Mouse (Mus musculus): ENCODE measurements around the gene Ddo. TPM values are rescaled to one million over a fixed set of nuclear protein-coding genes. Genes with fewer than 3 reads are reported as not detected.

Gene Ddo
- polyA plus RNA-seq, 1 experiment from 2014 or later, result 1.2 TPM

- Histone ChIP-seq H3K4me2 (ENCODE audit: low read length) (peak overlapping the region; percentile 53), H3K9ac (ENCODE audit: low read depth, low read length) (peak overlapping the region; percentile 46; the same call in 1 of the 2 replicates), H3K27ac (ENCODE audit: low read length) (no peak overlapping the region), H3K4me1 (ENCODE audit: control insufficient read depth, insufficient read depth, low read length) (peaks cover 17% of the 10 kb centered on the region), H3K4me3 (ENCODE audit: low read depth, low read length) (peak overlapping the region; percentile 18), H3K27me3 (ENCODE audit: control insufficient read depth, insufficient read depth, low read depth, low read length) (no peaks in the 10 kb centered on the region), H3K9me3 (replicated peaks; ENCODE audit: control insufficient read depth, low read length, poor library complexity, severe bottlenecking) (no peaks in the 10 kb centered on the region), H3K36me3 (ENCODE audit: control insufficient read depth, insufficient read depth, low read length) (no peaks in the 10 kb centered on the region)
- ATAC-seq, result peak; percentile 72; the same call in 1 of the 2 replicates
- 11% methylated on average over 13 of the region's 13 CpGs for WGBS
These were observed 44.3 kb downstream of the Ddo start for GRCm38 (mm10) chr10:40674151-40674550.

GRCm38 (mm10) chr10:40675921-40676320 is 46.1 kb downstream of the Ddo start:
- H3K36me3 ChIP-seq (ENCODE audit: control insufficient read depth, insufficient read depth, low read length), result no peaks in the 10 kb centered on the region
- H3K4me2 ChIP-seq (ENCODE audit: low read length), result no peak overlapping the region
- ATAC-seq, result no peak
- H3K27me3 ChIP-seq (ENCODE audit: control insufficient read depth, insufficient read depth, low read depth, low read length), result no peaks in the 10 kb centered on the region
- H3K4me1 ChIP-seq (ENCODE audit: control insufficient read depth, insufficient read depth, low read length), result peaks cover 17% of the 10 kb centered on the region
- no peak overlapping the region for H3K27ac ChIP-seq (ENCODE audit: low read length)
- H3K4me3 ChIP-seq (ENCODE audit: low read depth, low read length), result no peak overlapping the region
- 88% methylated on average over 7 of the region's 7 CpGs for WGBS
- H3K9ac ChIP-seq (ENCODE audit: low read depth, low read length), result no peak overlapping the region
- H3K9me3 ChIP-seq (replicated peaks; ENCODE audit: control insufficient read depth, low read length, poor library complexity, severe bottlenecking), result no peaks in the 10 kb centered on the region

DNA sequence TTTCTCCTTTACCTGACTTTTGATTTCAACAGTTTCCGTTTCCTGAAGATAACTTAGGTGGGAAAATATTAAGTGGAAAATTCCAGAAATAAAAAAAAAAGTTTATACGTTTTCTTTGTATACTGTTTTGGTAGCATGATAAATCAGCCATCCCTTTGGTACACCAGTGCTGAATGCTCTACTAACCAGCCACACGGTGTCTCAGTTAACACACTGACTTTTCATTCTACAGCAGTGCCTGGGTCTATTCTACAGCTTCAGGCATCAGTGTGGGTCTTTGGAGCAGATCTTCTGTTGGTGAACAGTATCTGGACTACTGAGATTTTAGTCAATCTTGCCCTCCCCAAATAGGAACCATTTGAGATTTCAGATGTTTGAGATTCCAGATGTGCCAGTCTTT is 48.7 kb downstream of the Ddo start:
- 80% methylated on average over 3 of the region's 3 CpGs for WGBS

GRCm38 (mm10) chr10:40682470-40682869 is 52.7 kb downstream of the Ddo start:
- Histone ChIP-seq H3K9me3 (replicated peaks; ENCODE audit: control insufficient read depth, low read length, poor library complexity, severe bottlenecking) (no peaks in the 10 kb centered on the region), H3K27ac (ENCODE audit: low read length) (no peak overlapping the region), H3K4me2 (ENCODE audit: low read length) (peak overlapping the region; percentile 97), H3K4me3 (ENCODE audit: low read depth, low read length) (no peak overlapping the region), H3K36me3 (ENCODE audit: control insufficient read depth, insufficient read depth, low read length) (no peaks in the 10 kb centered on the region), H3K27me3 (ENCODE audit: control insufficient read depth, insufficient read depth, low read depth, low read length) (no peaks in the 10 kb centered on the region), H3K9ac (ENCODE audit: low read depth, low read length) (no peak overlapping the region), H3K4me1 (ENCODE audit: control insufficient read depth, insufficient read depth, low read length) (peaks cover 14% of the 10 kb centered on the region)
- WGBS, result 17% methylated on average over 8 of the region's 8 CpGs
- ATAC-seq, result 0 out of 2 replicates have a peak, but pooled peaks have one; percentile 38

More for the DNA sequence above, 48.7 kb downstream of the Ddo start:
- H3K9ac ChIP-seq (ENCODE audit: low read depth, low read length), result no peak overlapping the region
- no peak overlapping the region for H3K4me3 ChIP-seq (ENCODE audit: low read depth, low read length)
- no peak for ATAC-seq
- no peaks in the 10 kb centered on the region for H3K27me3 ChIP-seq (ENCODE audit: control insufficient read depth, insufficient read depth, low read depth, low read length)
- H3K4me2 ChIP-seq (ENCODE audit: low read length), result no peak overlapping the region
- no peaks in the 10 kb centered on the region for H3K36me3 ChIP-seq (ENCODE audit: control insufficient read depth, insufficient read depth, low read length)
- no peak overlapping the region for H3K27ac ChIP-seq (ENCODE audit: low read length)
- no peaks in the 10 kb centered on the region for H3K9me3 ChIP-seq (replicated peaks; ENCODE audit: control insufficient read depth, low read length, poor library complexity, severe bottlenecking)
- peaks cover 21% of the 10 kb centered on the region for H3K4me1 ChIP-seq (ENCODE audit: control insufficient read depth, insufficient read depth, low read length)

- H3K9ac ChIP-seq (ENCODE audit: low read depth, low read length), result peak within 1 kb of the TSS; percentile 78
- peak within 1 kb of the TSS; percentile 97 for H3K4me2 ChIP-seq (ENCODE audit: low read length)
- peaks cover 14% of the 10 kb centered on the region for H3K4me1 ChIP-seq (ENCODE audit: control insufficient read depth, insufficient read depth, low read length)
- ATAC-seq, result peak; percentile 76
- peak within 1 kb of the TSS; percentile 51 for H3K4me3 ChIP-seq (ENCODE audit: low read depth, low read length)
- H3K36me3 ChIP-seq (ENCODE audit: control insufficient read depth, insufficient read depth, low read length), result no peaks in the 10 kb centered on the region
- H3K27ac ChIP-seq (ENCODE audit: low read length), result no peak within 1 kb of the TSS; the same call in 1 of the 2 replicates
- WGBS, result 1% methylated on average over 50 of the region's 50 CpGs
- no peaks in the 10 kb centered on the region for H3K27me3 ChIP-seq (ENCODE audit: control insufficient read depth, insufficient read depth, low read depth, low read length)
- no peaks in the 10 kb centered on the region for H3K9me3 ChIP-seq (replicated peaks; ENCODE audit: control insufficient read depth, low read length, poor library complexity, severe bottlenecking)
These were observed 53.5 kb downstream of the Ddo start, which contains the start of gene Mettl24 for GRCm38 (mm10) chr10:40683092-40683867. Gene Mettl24, plus strand, starts transcription at chr10:40683282.

DNA sequence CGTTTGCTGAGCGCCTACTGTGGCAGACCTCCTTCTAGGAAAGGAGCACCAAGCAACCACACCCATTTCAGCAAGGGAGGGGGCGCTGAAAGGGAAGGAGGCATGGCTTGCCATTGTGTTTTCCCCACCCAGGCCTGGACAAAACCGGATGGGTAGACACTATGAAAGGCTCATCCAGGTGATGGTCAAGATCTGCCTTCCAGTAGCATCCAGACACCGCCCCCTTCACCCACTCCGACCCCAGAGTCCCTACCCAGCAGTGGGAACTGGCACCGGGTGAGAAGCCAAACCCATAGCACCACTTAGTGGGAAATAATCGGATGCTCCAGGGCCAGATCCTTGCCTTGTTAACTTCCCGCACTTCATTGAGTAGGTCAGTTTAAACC is 54.0 kb downstream of the Ddo start:
- WGBS, result 61% methylated on average over 9 of the region's 9 CpGs
- Histone ChIP-seq H3K4me2 (ENCODE audit: low read length) (peak overlapping the region; percentile 97), H3K4me3 (ENCODE audit: low read depth, low read length) (no peak overlapping the region; the same call in 1 of the 2 replicates), H3K27me3 (ENCODE audit: control insufficient read depth, insufficient read depth, low read depth, low read length) (no peaks in the 10 kb centered on the region), H3K9ac (ENCODE audit: low read depth, low read length) (no peak overlapping the region), H3K9me3 (replicated peaks; ENCODE audit: control insufficient read depth, low read length, poor library complexity, severe bottlenecking) (no peaks in the 10 kb centered on the region), H3K27ac (ENCODE audit: low read length) (no peak overlapping the region), H3K4me1 (ENCODE audit: control insufficient read depth, insufficient read depth, low read length) (peaks cover 14% of the 10 kb centered on the region), H3K36me3 (ENCODE audit: control insufficient read depth, insufficient read depth, low read length) (no peaks in the 10 kb centered on the region)
- peak; percentile 20 for ATAC-seq

- H3K4me1 ChIP-seq (ENCODE audit: control insufficient read depth, insufficient read depth, low read length), result peaks cover 14% of the 10 kb centered on the region
- WGBS, result 92% methylated on average over 7 of the region's 7 CpGs
- ATAC-seq, result no peak
- H3K27ac ChIP-seq (ENCODE audit: low read length), result no peak overlapping the region
- H3K4me3 ChIP-seq (ENCODE audit: low read depth, low read length), result no peak overlapping the region
- no peaks in the 10 kb centered on the region for H3K27me3 ChIP-seq (ENCODE audit: control insufficient read depth, insufficient read depth, low read depth, low read length)
- H3K9me3 ChIP-seq (replicated peaks; ENCODE audit: control insufficient read depth, low read length, poor library complexity, severe bottlenecking), result no peaks in the 10 kb centered on the region
- H3K4me2 ChIP-seq (ENCODE audit: low read length), result no peak overlapping the region
- no peak overlapping the region for H3K9ac ChIP-seq (ENCODE audit: low read depth, low read length)
- no peaks in the 10 kb centered on the region for H3K36me3 ChIP-seq (ENCODE audit: control insufficient read depth, insufficient read depth, low read length)
These were observed 54.5 kb downstream of the Ddo start for GRCm38 (mm10) chr10:40684326-40684725.

GRCm38 (mm10) chr10:40685641-40686040 is 55.8 kb downstream of the Ddo start:
- 25% methylated on average over 8 of the region's 8 CpGs for whole genome bisulfite sequencing
- H3K36me3 ChIP-seq (ENCODE audit: control insufficient read depth, insufficient read depth, low read length), result no peaks in the 10 kb centered on the region
- peaks cover 14% of the 10 kb centered on the region for H3K4me1 ChIP-seq (ENCODE audit: control insufficient read depth, insufficient read depth, low read length)
- H3K4me3 ChIP-seq (ENCODE audit: low read depth, low read length), result no peak overlapping the region
- no peak overlapping the region for H3K9ac ChIP-seq (ENCODE audit: low read depth, low read length)
- no peak overlapping the region for H3K27ac ChIP-seq (ENCODE audit: low read length)
- no peaks in the 10 kb centered on the region for H3K27me3 ChIP-seq (ENCODE audit: control insufficient read depth, insufficient read depth, low read depth, low read length)
- no peaks in the 10 kb centered on the region for H3K9me3 ChIP-seq (replicated peaks; ENCODE audit: control insufficient read depth, low read length, poor library complexity, severe bottlenecking)
- no peak for ATAC-seq
- H3K4me2 ChIP-seq (ENCODE audit: low read length), result no peak overlapping the region

DNA sequence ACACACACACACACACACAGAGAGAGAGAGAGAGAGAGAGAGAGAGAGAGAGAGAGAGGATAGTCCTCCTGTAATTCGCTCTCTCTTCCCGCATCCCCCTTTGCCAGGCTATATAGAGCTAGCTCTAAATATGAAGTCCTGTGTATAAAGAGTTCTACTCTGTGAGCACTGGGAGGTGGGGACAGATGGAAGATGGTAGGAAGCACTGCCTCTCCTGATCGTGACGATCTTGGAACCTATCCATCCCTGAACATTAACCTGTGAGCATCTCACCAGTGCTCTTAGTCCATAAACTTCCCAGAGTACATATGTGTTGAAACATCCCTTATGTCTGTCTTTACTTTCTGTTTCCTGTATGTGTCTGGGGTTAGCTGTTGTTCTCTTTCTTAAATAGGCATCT is 57.2 kb downstream of the Ddo start:
- Histone ChIP-seq H3K27me3 (ENCODE audit: control insufficient read depth, insufficient read depth, low read depth, low read length) (no peaks in the 10 kb centered on the region), H3K4me1 (ENCODE audit: control insufficient read depth, insufficient read depth, low read length) (peaks cover 14% of the 10 kb centered on the region), H3K4me3 (ENCODE audit: low read depth, low read length) (no peak overlapping the region), H3K4me2 (ENCODE audit: low read length) (no peak overlapping the region), H3K9me3 (replicated peaks; ENCODE audit: control insufficient read depth, low read length, poor library complexity, severe bottlenecking) (no peaks in the 10 kb centered on the region), H3K36me3 (ENCODE audit: control insufficient read depth, insufficient read depth, low read length) (no peaks in the 10 kb centered on the region), H3K9ac (ENCODE audit: low read depth, low read length) (no peak overlapping the region), H3K27ac (ENCODE audit: low read length) (no peak overlapping the region)
- 85% methylated on average over 4 of the region's 4 CpGs for WGBS
- no peak for ATAC-seq
